In genomic region chr16:34508125-34508524, GRCm38 (mm10) we compare ENCODE assay signal across 25 mouse cellular contexts.
"Had no signal": no experiment of that assay in that cellular context is flagged by ENCODE, and none has a peak within 500 bp of the region (broad histone marks: within the 10 kb centered on the region; RNA-seq: fewer than 3 reads in every experiment).

No protein-coding gene starts in this region.

- ATAC-seq: hindbrain, embryonic 16.5 days; inflammation-experienced regulatory T-cells, adult 6 months; intestine, embryonic 15.5 days; intestine, postnatal 0 days had no signal

- H3K27me3 ChIP-seq: heart, embryonic 13.5 days; heart, embryonic 15.5 days; hindbrain, embryonic 12.5 days; intestine, embryonic 15.5 days; kidney, embryonic 15.5 days; limb, embryonic 12.5 days; liver, embryonic 13.5 days; liver, embryonic 15.5 days had no signal

- H3K4me3 ChIP-seq: heart, adult 2 months; heart, embryonic 13.5 days; heart, embryonic 15.5 days; hindbrain, embryonic 10.5 days; hindbrain, embryonic 12.5 days; intestine, embryonic 15.5 days; kidney, embryonic 15.5 days; left cerebral cortex, adult 2 months; limb, embryonic 10.5 days; limb, embryonic 12.5 days; liver, embryonic 13.5 days; liver, embryonic 15.5 days had no signal

- H3K27ac ChIP-seq: heart, adult 2 months; heart, embryonic 13.5 days; heart, embryonic 15.5 days; hindbrain, embryonic 10.5 days; hindbrain, embryonic 12.5 days; hindbrain, embryonic 14.5 days; intestine, embryonic 15.5 days; kidney, embryonic 15.5 days; kidney, postnatal 0 days; left cerebral cortex, adult 2 months; limb, embryonic 10.5 days; limb, embryonic 12.5 days; liver, embryonic 13.5 days; liver, embryonic 15.5 days had no signal

- DNase-seq: gastrocnemius, postnatal 10 days; gastrocnemius, postnatal 25 days; heart, adult 2 months; heart, postnatal 4 days; kidney, adult 2 months; kidney, adult 9 months; kidney, postnatal 25 days; kidney, postnatal 4 days; liver; liver, embryonic 13.5 days had no signal
